Mouse (Mus musculus): ENCODE data around the gene Cavin1.

Cavin1 gene

DNA sequence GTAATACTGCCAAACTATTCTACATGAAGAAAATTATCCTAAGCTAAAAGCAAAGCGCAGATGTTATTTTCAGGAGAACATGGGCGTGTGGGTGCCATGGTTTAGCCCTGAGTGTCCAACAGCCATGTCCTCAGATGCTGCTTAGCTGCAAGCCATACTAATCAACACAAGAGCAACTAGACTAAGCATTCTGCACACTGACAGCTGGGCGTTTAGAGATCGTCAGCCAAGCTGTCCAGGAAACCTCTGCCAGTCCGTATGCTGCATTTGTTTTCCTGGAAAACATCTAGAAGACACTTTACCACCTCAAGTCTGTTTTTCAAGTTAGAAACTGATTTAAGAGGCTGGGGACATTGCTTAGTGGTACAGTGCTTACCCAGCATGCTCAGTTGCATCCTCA lies 56.3 kb downstream of the Cavin1 start:
- DNase-seq (ENCODE audit: low read depth, low spot score) = no peak

GRCm38 (mm10) chr11:100912401-100913155 lies 58.1 kb downstream of the Cavin1 start:
- no peak for DNase-seq (ENCODE audit: low read depth, low spot score)

DNA sequence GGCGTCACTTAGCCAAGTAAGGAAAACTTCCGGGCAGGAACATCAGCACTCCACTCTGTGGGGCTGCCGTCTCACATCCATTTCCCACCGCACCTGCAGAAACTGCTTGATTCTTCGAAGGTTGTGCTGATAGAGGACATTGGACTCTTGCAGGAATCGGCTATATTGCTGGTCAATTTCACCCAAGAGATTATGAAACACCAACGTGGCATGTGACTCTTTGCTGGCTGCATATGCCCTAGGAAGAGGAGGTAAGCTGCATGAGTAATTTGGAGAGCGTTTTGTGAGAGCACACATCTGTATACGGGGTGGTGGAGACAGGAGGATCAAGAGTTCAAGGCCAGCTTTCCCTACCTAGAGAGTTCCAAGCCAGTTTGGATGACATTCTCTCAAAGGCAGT lies 62.1 kb downstream of the Cavin1 start:
- no peak for DNase-seq (ENCODE audit: low read depth, low spot score)

DNA sequence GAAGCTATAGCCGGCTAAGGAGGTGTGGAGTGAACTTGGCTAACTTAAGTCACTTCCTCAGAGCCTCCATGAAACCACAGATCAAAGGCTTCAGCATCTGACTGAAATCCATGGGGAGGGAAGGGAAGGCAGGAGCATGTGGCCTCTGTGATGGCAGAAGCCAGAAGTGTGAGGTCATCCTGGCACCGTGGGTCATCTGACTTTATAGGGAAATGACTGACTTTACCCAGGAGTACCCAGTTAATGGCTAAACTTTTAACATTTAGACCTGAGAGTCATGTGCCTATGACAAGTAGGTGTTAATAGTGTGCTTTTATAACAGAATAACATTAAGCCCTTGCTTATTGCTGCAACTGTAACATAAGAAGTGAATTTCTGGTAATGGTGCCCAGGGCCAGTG lies 62.6 kb downstream of the Cavin1 start:
- no peak for DNase-seq (ENCODE audit: low read depth, low spot score)

DNA sequence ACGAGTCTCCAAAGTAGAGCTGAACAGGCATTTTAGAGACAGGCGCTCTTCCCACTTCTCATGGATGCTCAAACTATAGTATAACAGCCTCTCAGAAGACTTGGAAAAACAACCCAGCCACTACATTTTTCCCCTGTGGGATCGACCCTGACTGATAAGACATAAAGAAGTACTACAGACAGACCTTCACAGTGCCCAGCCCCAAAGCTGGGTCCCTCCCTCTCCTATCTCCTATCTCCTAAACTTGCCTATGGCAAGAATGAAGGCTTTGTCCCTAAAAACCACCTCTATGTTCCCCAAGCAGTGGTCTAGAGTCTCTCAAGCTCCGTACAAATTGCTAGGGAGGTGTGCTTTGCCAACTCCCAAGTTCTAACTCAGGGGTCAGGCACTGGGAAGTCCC lies 63.8 kb downstream of the Cavin1 start:
- no peak for DNase-seq (ENCODE audit: low read depth, low spot score)

Measured in retina, postnatal 7 days (tissue).